Mouse (Mus musculus) thymus, adult 2 months (tissue): Measurements from ENCODE around the gene Slc29a4.

Experiments used
- CTCF ChIP-seq: fragments of 200-500 bp; IDR thresholded peaks from 2 replicates; pipeline ENCODE4 v1.5.1; 2012; ENCODE audit warnings: mild to moderate bottlenecking, control low read depth, low read length, moderate library complexity, borderline replicate concordance; ENCODE audit not compliant: control insufficient read depth, poor library complexity, insufficient read depth; ENCODE audit errors: extremely low read depth
- POLR2A ChIP-seq: fragments of 200-500 bp; IDR thresholded peaks from 2 replicates; pipeline ENCODE4 v1.6.1; 2012; ENCODE audit warnings: mild to moderate bottlenecking, low read length, control low read depth, moderate library complexity; ENCODE audit not compliant: control insufficient read depth, poor library complexity, insufficient read depth; ENCODE audit errors: extremely low read depth

DNA sequence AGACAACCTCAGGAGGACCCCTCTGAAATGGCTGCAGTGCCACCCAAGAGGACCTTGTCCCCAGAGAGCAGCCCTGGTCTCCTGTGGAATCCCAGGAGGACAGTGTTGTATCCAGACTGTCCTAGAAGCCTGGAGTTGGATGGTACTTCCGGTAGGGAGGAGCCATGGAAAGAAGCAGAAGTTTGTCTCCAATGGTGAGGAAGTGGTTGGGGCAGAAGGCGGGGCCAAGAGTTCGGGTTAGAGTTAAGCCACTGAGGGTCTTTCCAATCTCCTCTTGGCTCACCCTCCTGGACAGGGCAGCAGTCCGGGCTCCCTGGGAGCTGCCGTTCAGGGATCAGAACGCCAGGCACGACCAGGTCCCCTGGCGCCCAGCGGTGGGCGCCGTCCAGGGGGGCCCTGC, 72.0 kb downstream of the Slc29a4 start:
- TF ChIP-seq CTCF = no peak
- TF ChIP-seq POLR2A = no peak
